Mouse (Mus musculus): ENCODE results near the gene Tk1. TPM values are rescaled to one million over a fixed set of nuclear protein-coding genes. Genes with fewer than 3 reads are reported as not detected.
"Not testable (repeated sequence)": the region's sequence is repeated elsewhere in the genome, so short reads cannot be mapped to it uniquely, and the experiment has no call there.

Tk1 gene
- total RNA-seq, 2 experiments from 2014 or later = 0.84 to 0.98 TPM

- no peak for DNase-seq (ENCODE audit: low spot score in 2 of 2)
Measured at GRCm38 (mm10) chr11:117792281-117792888, 33.5 kb downstream of the Tk1 start.

DNA sequence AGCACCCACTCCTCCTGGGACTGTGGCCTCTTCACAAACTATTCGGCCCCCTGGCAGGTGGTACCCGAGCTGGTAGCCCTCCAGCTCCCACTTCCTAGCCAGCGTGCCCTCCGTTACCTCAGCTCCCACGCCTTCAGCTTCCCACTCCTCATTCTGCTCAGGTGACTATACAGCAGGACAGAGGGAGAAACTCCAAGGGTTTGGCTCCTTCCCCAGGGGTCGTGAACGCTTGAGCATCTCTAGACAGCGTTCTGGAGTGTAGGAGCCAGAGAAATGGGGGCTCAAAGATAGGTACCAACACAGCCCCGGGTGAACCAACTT is 34.5 kb downstream of the Tk1 start:
- DNase-seq (ENCODE audit: low spot score in 2 of 2) = no peak

GRCm38 (mm10) chr11:117790703-117791440 is 35.0 kb downstream of the Tk1 start:
- no peak for DNase-seq (ENCODE audit: low spot score in 2 of 2)

- DNase-seq (ENCODE audit: low spot score in 2 of 2) = peak; percentile 64 to 68
Measured at GRCm38 (mm10) chr11:117790286-117790685, 35.6 kb downstream of the Tk1 start.

DNA sequence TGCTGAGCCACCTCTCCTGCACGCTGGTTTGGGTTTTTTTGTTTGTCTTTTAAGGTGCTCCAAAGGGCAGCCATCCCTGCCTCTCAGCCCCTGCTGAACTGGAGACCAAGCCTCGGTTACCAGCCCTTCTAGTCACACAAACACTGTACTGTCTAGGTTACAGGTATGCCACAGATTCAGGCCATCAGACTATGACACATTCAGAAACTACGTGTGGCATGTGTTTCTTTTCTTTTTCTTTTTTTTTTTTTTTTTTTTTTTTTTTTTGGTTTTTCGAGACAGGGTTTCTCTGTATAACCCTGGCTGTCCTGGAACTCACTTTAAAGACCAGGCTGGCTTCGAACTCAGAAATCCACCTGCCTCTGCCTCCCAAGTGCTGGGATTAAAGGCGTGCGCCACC is 37.4 kb downstream of the Tk1 start:
- DNase-seq (ENCODE audit: low spot score in 2 of 2) = not testable (repeated sequence)

DNA sequence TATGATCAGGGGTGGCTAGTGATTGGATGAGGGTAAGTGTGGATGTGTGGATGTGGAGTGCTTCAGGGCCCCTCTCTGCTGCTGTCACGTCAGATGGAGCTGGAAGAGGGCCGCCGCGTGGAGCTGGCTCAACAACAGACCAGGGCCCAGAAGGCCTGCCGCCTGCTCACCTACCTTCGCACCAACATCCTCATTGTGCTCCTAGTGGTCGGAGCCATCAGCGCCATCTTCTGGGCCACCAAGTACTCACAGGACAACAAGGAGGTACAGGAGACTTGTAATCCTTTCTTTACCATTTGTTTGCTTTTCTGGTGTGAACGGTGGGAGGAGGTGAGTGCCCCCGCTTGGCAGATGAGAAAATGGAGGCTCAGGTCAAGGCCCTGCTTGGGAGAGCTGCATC is 39.6 kb downstream of the Tk1 start:
- DNase-seq (ENCODE audit: low spot score in 2 of 2) = peak; percentile 56 to 65

DNA sequence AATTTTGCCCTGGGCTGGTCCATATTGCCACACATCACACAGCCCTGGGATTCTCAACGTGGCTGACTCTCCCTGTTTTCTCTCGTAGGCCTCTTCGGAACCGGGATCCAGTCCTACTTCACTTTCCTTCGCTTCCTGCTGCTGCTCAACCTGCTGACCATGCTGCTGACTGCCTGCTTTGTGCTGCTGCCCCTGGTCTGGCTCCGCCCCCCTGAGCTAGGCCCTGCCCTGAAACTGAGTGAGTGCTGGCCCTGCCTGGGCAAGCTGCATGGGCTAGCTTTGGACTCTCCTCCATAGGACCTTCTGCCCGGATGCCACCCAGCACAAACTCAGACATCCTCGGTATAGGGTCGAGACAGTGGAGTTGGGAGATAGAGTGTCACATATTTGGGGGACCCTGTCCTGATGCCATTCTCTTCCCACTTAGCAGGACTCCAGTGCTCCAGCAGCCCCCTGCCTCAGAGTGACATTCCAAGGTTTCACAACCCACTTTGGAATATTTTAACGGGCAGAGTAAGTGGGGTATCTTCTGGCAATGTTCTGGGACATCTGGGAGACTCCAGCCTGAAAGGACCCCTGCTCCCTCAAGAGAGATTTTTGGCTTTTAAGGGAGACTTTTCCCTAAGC is 42.1 kb downstream of the Tk1 start:
- DNase-seq (ENCODE audit: low spot score in 2 of 2) = no peak

DNA sequence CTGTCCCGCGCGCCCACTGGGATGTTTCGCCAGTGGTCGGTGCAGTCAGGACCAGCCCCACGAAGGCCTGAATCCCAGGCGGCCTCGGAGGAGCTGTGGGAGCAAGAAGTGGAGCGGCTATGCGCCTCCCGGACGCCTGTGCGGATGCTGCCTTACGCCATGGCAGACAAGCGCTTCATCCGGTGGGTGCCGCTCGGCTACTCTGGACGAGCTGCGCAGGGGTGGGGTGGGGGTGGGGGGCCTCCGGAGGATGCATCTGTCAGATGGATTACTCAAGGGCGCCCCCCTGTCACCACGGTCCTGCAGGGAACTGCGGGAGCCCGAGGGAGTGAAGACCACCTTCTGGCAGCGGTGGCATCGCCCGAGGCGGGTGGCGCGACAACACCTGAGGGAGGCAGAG is 42.8 kb downstream of the Tk1 start:
- peak; percentile 48 to 53 for DNase-seq (ENCODE audit: low spot score in 2 of 2)

GRCm38 (mm10) chr11:117782705-117783034 is 43.2 kb downstream of the Tk1 start:
- no peak for DNase-seq (ENCODE audit: low spot score in 2 of 2)

DNA sequence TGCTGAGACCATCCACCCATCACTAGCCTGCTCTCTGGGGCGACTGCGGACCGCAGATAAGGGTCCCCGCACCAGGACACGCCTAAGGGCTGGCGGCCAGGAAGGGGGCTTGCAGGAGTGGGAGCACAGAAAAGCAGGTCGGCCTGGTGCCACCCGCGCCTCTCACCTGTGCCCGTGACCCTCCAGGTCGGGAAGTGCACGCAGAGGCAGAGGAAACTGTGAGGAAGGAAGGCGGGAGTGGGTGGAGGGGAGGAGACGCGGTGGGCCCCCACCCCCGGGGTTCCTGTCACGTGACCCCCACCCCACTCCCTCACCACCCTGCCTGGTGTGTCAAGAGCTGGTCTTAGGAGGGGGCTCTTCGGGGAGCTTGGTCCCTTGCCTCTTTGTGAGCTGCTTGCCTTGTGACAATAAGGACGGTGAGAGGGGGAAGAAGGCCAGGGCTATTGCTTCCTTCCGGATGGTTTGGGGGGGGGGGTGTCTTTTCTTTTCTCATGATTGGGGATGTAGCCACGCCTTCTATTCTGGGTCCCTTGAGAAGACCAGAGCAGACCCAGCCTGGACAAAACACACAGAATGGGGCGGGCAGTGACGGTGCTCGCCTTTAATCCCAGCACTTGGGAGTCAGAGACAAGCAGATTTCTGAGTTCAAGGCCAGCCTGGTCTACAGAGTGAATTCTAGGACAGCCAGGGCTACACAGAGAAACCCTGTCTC is 43.7 kb downstream of the Tk1 start, which contains the start of the genes Tmc8 and Tmc6:
Tmc8 (plus strand) TSS at position 84 of the 712 bp plus-strand sequence.
Tmc6 (minus strand) TSS at position 206 of the 712 bp plus-strand sequence.
- DNase-seq (ENCODE audit: low spot score in 2 of 2) = no peak

DNA sequence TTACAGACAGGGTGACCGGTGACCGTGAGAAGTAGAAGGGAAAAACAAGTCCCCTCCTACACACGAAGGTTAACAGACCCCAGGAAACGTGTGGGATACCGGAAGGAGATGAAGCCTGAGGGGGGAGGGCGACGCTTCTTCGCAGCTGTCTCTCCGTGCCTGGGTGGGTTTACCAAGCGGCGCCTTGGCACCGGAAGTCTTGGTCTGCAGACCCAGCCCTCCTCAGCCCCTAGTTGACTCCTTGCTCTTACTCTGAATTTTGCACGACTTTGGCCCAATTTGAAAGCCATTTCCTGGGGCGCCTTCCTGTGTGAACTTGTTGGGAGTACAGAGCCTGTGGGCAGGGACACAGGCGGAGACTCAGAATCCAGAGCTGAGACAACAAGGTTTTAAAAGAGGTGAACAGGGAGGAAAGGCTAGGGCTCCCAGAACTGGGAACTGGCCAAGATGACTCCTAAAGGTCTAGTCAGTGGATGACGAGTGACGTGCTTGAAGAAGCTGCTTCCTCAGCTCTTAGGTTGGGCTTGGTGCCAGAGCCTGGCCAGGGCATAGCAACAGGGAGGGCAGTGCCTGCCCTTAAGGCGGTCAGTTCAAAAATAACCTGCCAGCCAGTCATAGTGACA is 44.6 kb downstream of the Tk1 start:
- no peak for DNase-seq (ENCODE audit: low spot score in 2 of 2)

DNA sequence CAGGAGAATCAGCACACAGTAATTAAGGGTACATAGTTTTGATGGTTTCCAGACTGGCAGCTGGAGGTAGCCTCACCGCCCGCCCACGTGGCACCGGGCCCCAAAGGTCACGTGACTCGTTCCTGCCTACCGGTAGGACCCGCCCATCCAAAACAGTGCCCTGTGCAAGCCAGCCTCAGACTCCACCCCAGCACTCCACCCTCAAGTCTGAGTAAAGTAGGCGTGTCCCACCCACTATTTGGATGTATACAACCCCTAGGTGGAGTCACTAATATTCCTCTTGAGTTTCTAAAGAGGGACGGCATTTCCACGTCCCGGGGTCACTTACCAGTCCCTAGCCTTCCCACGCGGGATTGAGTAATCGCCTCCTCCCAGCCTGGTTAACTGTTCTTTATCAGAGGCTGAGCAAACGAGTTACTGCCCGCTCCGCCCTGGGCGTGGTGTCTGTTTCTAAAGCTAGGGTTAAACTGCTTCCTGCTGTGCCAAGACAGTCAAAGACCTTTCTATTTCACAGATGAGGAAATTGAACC is 45.2 kb downstream of the Tk1 start:
- DNase-seq (ENCODE audit: low spot score in 2 of 2) = peak; percentile 39 to 41

GRCm38 (mm10) chr11:117780199-117780515 is 45.7 kb downstream of the Tk1 start:
- DNase-seq (ENCODE audit: low spot score in 2 of 2) = no peak

DNA sequence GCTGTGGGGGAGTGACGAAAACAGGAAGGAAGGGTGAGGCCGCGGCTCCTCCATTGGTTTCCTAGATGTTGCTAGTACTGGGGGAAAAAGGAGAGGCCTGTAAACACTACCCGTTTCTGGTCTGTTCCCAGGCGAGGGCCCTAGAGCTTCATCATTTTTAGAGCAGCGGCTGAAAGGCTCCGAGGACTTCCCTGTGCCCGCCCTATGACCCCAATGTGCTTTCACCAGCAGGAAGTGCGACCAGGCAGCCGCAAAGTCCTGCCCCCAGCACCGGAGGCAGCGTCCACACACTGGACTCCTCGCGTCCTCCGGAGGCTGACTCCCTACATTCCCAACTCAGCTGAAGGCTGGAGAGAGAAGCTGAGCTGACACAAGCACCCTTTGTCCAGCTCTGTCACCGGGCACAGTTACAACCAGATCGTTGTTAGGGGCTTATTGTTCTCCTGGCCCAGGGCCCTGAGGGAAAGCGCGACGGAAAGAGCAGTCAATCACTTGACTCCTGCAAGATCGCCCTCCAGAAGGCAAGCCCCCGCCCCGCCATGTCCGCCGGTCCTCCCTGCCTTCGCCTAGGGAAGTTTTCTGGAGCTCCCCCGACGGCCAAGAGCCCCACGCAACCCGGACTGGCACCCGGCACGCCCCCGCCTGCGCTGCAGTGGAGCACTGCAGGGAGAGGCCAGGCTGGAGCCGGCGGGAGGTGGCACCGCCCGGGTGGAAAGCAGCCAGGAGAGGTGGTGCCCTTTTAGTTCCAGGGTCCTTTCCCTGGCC is 46.3 kb downstream of the Tk1 start:
- peak in 1 of 2 experiments; percentile 37 for DNase-seq (ENCODE audit: low spot score in 2 of 2)

GRCm38 (mm10) chr11:117778851-117779433 is 47.0 kb downstream of the Tk1 start:
- DNase-seq (ENCODE audit: low spot score in 2 of 2) = no peak

DNA sequence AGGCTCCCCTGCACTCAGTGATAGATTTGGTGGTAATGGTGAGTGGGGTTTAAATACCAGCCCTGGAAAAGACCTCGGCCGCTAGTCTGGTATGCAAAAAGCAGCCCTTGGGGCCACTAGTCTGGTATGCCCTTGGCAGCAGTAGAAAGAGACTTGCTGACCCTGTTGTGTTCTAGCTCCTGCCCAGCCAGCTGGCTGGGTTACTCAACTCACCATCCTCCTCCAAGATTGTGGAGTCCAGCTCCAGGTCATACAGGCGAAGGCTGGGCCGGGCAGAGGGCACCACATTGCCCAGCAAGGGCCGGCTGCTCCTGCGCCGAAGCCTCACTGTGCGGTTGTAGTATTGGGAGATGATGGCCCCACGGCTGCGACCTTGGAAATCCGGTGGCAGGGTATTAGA is 47.9 kb downstream of the Tk1 start:
- no peak for DNase-seq (ENCODE audit: low spot score in 2 of 2)

- DNase-seq (ENCODE audit: low spot score in 2 of 2) = no peak
Measured at GRCm38 (mm10) chr11:117777111-117777510, 48.8 kb downstream of the Tk1 start.

GRCm38 (mm10) chr11:117776085-117776792 is 49.7 kb downstream of the Tk1 start:
- no peak for DNase-seq (ENCODE audit: low spot score in 2 of 2)

DNA sequence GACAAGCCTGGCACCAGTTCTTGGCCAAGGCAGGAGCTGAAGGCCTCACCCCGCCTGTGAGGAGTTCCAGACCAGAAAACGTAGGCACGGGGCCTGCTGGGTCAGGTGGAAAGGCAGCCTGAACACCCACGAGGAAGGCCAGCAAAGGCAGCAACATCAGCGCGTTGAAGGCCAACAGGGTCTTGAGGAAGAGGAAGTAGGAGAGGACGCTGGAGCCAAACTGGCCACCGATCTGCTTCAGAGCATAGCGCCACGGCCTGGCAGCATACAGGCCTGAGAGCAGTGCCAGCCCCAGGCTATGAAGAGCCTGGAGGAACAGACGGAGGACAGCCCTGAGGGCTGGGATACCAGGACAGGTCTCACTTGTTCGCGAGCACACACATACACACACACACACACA is 50.4 kb downstream of the Tk1 start:
- DNase-seq (ENCODE audit: low spot score in 2 of 2) = no peak

DNA sequence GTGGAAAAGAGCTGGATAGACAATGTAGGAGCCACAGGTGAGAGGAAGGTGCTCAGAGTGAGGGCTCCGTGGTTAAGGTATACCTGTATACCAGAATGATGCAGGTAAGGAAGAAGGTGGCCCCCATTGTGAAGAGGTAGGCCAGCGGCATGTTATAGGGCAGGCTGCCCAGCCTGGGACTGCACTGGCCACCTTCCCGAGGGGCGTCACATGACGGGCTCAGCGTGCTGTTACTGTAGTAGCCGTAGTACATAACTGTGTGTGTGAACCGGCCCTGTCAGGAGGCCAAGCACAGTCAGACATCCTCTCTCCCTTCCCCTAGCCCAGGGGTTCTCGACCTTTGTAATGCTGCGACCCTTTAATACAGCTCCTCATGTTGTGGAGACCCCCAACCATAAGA is 51.0 kb downstream of the Tk1 start:
- no peak for DNase-seq (ENCODE audit: low spot score in 2 of 2)
